Mouse (Mus musculus) lung, postnatal 36 days (tissue): ENCODE results near the gene Prl2c2.
"Not testable (repeated sequence)": the region's sequence is repeated elsewhere in the genome, so short reads cannot be mapped to it uniquely, and the experiment has no call there.

Experiments used
- DNase-seq: peaks from one replicate; pipeline ENCODE4 v3.0.0; 2022; ENCODE audit warnings: mixed read lengths

The Prl2c2 gene

GRCm38 (mm10) chr13:13005283-13005682 is at the start of gene Prl2c2:
Gene Prl2c2 (minus strand): TSS chr13:13005383.
- DNase-seq, result not testable (repeated sequence)

GRCm38 (mm10) chr13:13025872-13026271 is 20.7 kb upstream of the Prl2c2 start:
- DNase-seq, result not testable (repeated sequence)

- DNase-seq, result not testable (repeated sequence)
Measured at GRCm38 (mm10) chr13:13013993-13014549, 8.9 kb upstream of the Prl2c2 start.
